In the genomic region with DNA sequence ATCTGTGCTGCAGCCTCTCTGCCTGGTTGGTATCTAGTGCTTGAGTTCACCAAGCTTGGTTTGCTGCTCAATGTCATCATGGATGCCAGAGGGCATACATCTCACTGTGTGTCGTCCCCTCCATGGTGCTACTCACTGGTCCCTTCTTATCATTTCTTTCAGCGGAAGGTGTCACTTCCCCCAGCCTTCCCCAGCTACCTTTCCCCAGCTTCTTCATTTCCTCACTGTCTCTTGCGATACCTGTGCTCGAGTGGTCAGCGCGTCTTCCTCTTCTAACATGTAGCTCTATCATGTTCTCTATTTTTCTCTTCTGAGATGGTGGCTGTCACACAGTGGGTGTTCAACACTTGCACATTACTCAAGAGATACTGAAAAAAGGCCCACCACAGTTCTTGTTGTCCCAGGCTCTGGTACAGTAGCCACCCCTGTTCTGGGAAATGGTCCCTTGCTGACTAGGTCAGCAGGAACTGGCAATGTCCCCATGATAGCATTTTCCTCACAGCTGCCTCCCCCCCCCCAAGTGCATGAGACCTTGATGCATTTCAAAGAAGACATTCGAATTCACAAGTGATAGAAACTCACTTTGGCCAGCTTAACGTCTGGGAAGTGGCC, we compare ENCODE assay signal across 28 mouse cellular contexts. TPM values are rescaled to one million over a fixed set of nuclear protein-coding genes. Genes with fewer than 3 reads are reported as not detected.
A peak's percentile ranks its signal among the peaks of the same experiment; 100 is the strongest.
DNase-seq lines count a peak whose midpoint lies in the region; ATAC-seq and TF ChIP-seq lines count a peak whose summit lies in the region.
"Had no signal": no experiment of that assay in that cellular context is flagged by ENCODE, and none has a peak within 500 bp of the region (broad histone marks: within the 10 kb centered on the region; RNA-seq: fewer than 3 reads in every experiment).

No protein-coding gene starts in this region.

- peaks cover 35% of the 10 kb centered on the region for H3K4me1 ChIP-seq in cerebellum, adult 2 months (ENCODE audit: control insufficient read depth, insufficient read depth, low read length)
- H3K4me1 ChIP-seq in spleen, adult 2 months (ENCODE audit: control insufficient read depth, insufficient read depth, insufficient read length) = peaks cover 47% of the 10 kb centered on the region; the same call in 1 of the 2 replicates
- 0 out of 2 replicates have a peak, but pooled peaks cover 7% of the 10 kb centered on the region for H3K4me1 ChIP-seq in midbrain, embryonic 15.5 days
- H3K4me1 ChIP-seq: forebrain, embryonic 12.5 days; intestine, embryonic 15.5 days had no signal

- no peak for DNase-seq in cerebellum, adult 2 months
- no peak for DNase-seq in cerebellum, adult 11 months
- DNase-seq in A20 (ENCODE audit: low read depth, low spot score) = peak; percentile 64
- DNase-seq in spleen, adult 2 months (ENCODE audit: low read depth in 1 of 2, low spot score in 2 of 2) = peak in 1 of 2 experiments; percentile 63
- no peak for DNase-seq in kidney, adult 11 months
- DNase-seq: embryo, embryonic 11 days; heart, adult 11 months; kidney, adult 9 months; kidney, postnatal 14 days; layer of hippocampus, postnatal 36 days; lung, adult 2 months; thymus, adult 18-20 months; thymus, postnatal 36 days had no signal

- H3K9me3 ChIP-seq in midbrain, embryonic 15.5 days = no peaks in the 10 kb centered on the region
- H3K9me3 ChIP-seq: embryonic facial prominence, embryonic 13.5 days; forebrain, embryonic 12.5 days; heart, embryonic 12.5 days; hindbrain, embryonic 10.5 days; intestine, embryonic 15.5 days; limb, embryonic 12.5 days; midbrain, embryonic 12.5 days; neural tube, embryonic 13.5 days had no signal

- no peak overlapping the region for H3K4me2 ChIP-seq in midbrain, embryonic 15.5 days
- H3K4me2 ChIP-seq: embryonic facial prominence, embryonic 13.5 days; forebrain, embryonic 12.5 days; heart, embryonic 12.5 days; intestine, embryonic 15.5 days; limb, embryonic 12.5 days; liver, embryonic 11.5 days; midbrain, embryonic 12.5 days; neural tube, embryonic 13.5 days had no signal

- H3K27me3 ChIP-seq in cerebellum, adult 2 months (ENCODE audit: control insufficient read depth, insufficient read depth, low read length) = no peaks in the 10 kb centered on the region
- no peaks in the 10 kb centered on the region for H3K27me3 ChIP-seq in spleen, adult 2 months (ENCODE audit: control insufficient read depth, insufficient read depth, low read length)
- H3K27me3 ChIP-seq in midbrain, embryonic 15.5 days (replicated peaks) = no peaks in the 10 kb centered on the region
- H3K27me3 ChIP-seq: embryonic facial prominence, embryonic 13.5 days; forebrain, embryonic 12.5 days; heart, embryonic 12.5 days; intestine, embryonic 15.5 days; limb, embryonic 12.5 days; midbrain, embryonic 12.5 days; neural tube, embryonic 13.5 days had no signal

- 86% methylated on average over 8 of the region's 8 CpGs for WGBS in cerebellum, adult 2 months
- WGBS in spleen, adult 2 months = 55% methylated on average over 8 of the region's 8 CpGs
- WGBS in midbrain, embryonic 15.5 days = 88% methylated on average over 8 of the region's 8 CpGs

- H3K4me3 ChIP-seq in cerebellum, adult 2 months (replicated peaks; ENCODE audit: insufficient read depth, low read depth, low read length) = no peak overlapping the region
- no peak overlapping the region for H3K4me3 ChIP-seq in spleen, adult 2 months (ENCODE audit: extremely low read depth, insufficient read depth, insufficient read length)
- no peak overlapping the region for H3K4me3 ChIP-seq in midbrain, embryonic 15.5 days
- H3K4me3 ChIP-seq: embryonic facial prominence, embryonic 13.5 days; erythroblast, embryonic 14.5 days; forebrain, embryonic 12.5 days; heart, embryonic 12.5 days; hindbrain, embryonic 10.5 days; intestine, embryonic 15.5 days; limb, embryonic 12.5 days; midbrain, embryonic 12.5 days; neural tube, embryonic 13.5 days had no signal

- H3K9ac ChIP-seq in midbrain, embryonic 15.5 days = no peak overlapping the region
- H3K9ac ChIP-seq: embryonic facial prominence, embryonic 13.5 days; forebrain, embryonic 12.5 days; heart, embryonic 12.5 days; intestine, embryonic 15.5 days; limb, embryonic 12.5 days; midbrain, embryonic 12.5 days; neural tube, embryonic 13.5 days had no signal

- TF ChIP-seq CTCF in cerebellum, adult 2 months (IDR thresholded peaks at IDR 0.05; ENCODE audit: borderline replicate concordance, insufficient read depth, low read depth, low read length) = no peak
- TF ChIP-seq CTCF in spleen, adult 2 months (IDR thresholded peaks at IDR 0.05; ENCODE audit: extremely low read depth, insufficient read depth, insufficient read length, insufficient replicate concordance) = no peak

- peak; percentile 79 for ATAC-seq in megakaryocyte, adult 5-6 weeks (ENCODE audit: poor library complexity, severe bottlenecking)
- ATAC-seq in midbrain, embryonic 15.5 days (replicated peaks) = no peak
- ATAC-seq: CD4-positive, CD25-positive, alpha-beta regulatory T cell, adult 4 months; hindbrain, embryonic 16.5 days; intestine, embryonic 15.5 days had no signal

- TF ChIP-seq POLR2A in cerebellum, adult 2 months (IDR thresholded peaks at IDR 0.05; ENCODE audit: borderline replicate concordance, insufficient read depth, low read length) = no peak
- no peak for TF ChIP-seq POLR2A in spleen, adult 2 months (IDR thresholded peaks at IDR 0.05; ENCODE audit: low read depth, low read length)

- H3K36me3 ChIP-seq in spleen, adult 2 months (ENCODE audit: control insufficient read depth, insufficient read depth, low read length) = peaks cover 2% of the 10 kb centered on the region; the same call in 1 of the 2 replicates
- H3K36me3 ChIP-seq in midbrain, embryonic 15.5 days (replicated peaks) = no peaks in the 10 kb centered on the region
- H3K36me3 ChIP-seq: embryonic facial prominence, embryonic 13.5 days; forebrain, embryonic 12.5 days; heart, embryonic 12.5 days; hindbrain, embryonic 10.5 days; intestine, embryonic 15.5 days; limb, embryonic 12.5 days; midbrain, embryonic 12.5 days; neural tube, embryonic 13.5 days had no signal

- peak overlapping the region; percentile 35; the same call in 1 of the 2 replicates for H3K27ac ChIP-seq in cerebellum, adult 2 months (ENCODE audit: insufficient read depth, low read length)
- H3K27ac ChIP-seq in spleen, adult 2 months (ENCODE audit: insufficient read depth, low read length) = peak overlapping the region; percentile 78
- no peak overlapping the region for H3K27ac ChIP-seq in midbrain, embryonic 15.5 days
- H3K27ac ChIP-seq: embryonic facial prominence, embryonic 13.5 days; forebrain, embryonic 12.5 days; hindbrain, embryonic 10.5 days; intestine, embryonic 15.5 days; limb, embryonic 12.5 days; macrophage; midbrain, embryonic 12.5 days; neural tube, embryonic 13.5 days had no signal

RNA-seq across cellular contexts. Expression of gene Prkcb, which starts 27.3 kb away (rescaled TPM):
- polyA plus RNA-seq in cerebellum, adult 2 months (2012; rRNA removed) = 311 and 324 TPM in 2 replicates
- 131 and 135 TPM in 2 replicates for total RNA-seq in megakaryocyte, adult 5-6 weeks (2015)
- 85.9 and 96.3 TPM in 2 replicates for total RNA-seq in megakaryocyte, adult 5-6 weeks (2017)
- polyA plus RNA-seq in spleen, adult 2 months (2012; rRNA removed) = 106 and 118 TPM in 2 replicates
- polyA plus RNA-seq in midbrain, embryonic 15.5 days (2015; fragmentation: Nextera tagmentation; extraction: Ambion mirVana) = 107 and 117 TPM in 2 replicates
- polyA plus RNA-seq: erythroblast, embryonic 14.5 days had no signal
